Mouse (Mus musculus) thymus, adult 2 months (tissue): ENCODE results near the gene Ptch2.
A peak's percentile ranks its signal among the peaks of the same experiment; 100 is the strongest.

Source experiments
- CTCF ChIP-seq: fragments of 200-500 bp; IDR thresholded peaks from 2 replicates; pipeline ENCODE4 v1.5.1; 2012; ENCODE audit warnings: mild to moderate bottlenecking, control low read depth, low read length, moderate library complexity, borderline replicate concordance; ENCODE audit not compliant: control insufficient read depth, poor library complexity, insufficient read depth; ENCODE audit errors: extremely low read depth
- POLR2A ChIP-seq: fragments of 200-500 bp; IDR thresholded peaks from 2 replicates; pipeline ENCODE4 v1.6.1; 2012; ENCODE audit warnings: mild to moderate bottlenecking, low read length, control low read depth, moderate library complexity; ENCODE audit not compliant: control insufficient read depth, poor library complexity, insufficient read depth; ENCODE audit errors: extremely low read depth

GRCm38 (mm10) chr4:117120445-117121414 lies 24.9 kb downstream of the Ptch2 start:
- TF ChIP-seq CTCF: peak; percentile 86
- TF ChIP-seq POLR2A: peak; percentile 79
